Mouse (Mus musculus) kidney, postnatal 25 days (tissue): ENCODE data around the gene Zfp961.
"Not testable (repeated sequence)": the region's sequence is repeated elsewhere in the genome, so short reads cannot be mapped to it uniquely, and the experiment has no call there.

Source experiments
- DNase-seq, 2 experiments: peaks; one replicate each; pipeline ENCODE4 v3.0.0; 2021; ENCODE audit warnings: mixed read lengths in 2 of 2

Gene Zfp961

GRCm38 (mm10) chr8:71950482-71951221, at the start of gene Zfp961:
Gene Zfp961, plus strand, starts transcription at chr8:71951038.
- DNase-seq: peak; percentile 100

- not testable (repeated sequence) for DNase-seq
Measured at GRCm38 (mm10) chr8:71903084-71903483, 47.8 kb upstream of the Zfp961 start.

- no peak for DNase-seq
Measured at GRCm38 (mm10) chr8:71906809-71907208, 44.0 kb upstream of the Zfp961 start.

GRCm38 (mm10) chr8:71907798-71908257, 43.0 kb upstream of the Zfp961 start:
- no peak for DNase-seq

GRCm38 (mm10) chr8:71908309-71909261, 42.3 kb upstream of the Zfp961 start, which contains the start of the genes Zfp882 and Zfp617:
Gene Zfp882, plus strand, starts transcription at chr8:71908608.
Gene Zfp617, plus strand, starts transcription at chr8:71908635.
- peak; percentile 92 to 94 for DNase-seq

- DNase-seq: no peak
Measured at GRCm38 (mm10) chr8:71912286-71912685, 38.6 kb upstream of the Zfp961 start.

- DNase-seq: peak; percentile 96 to 99
Measured at GRCm38 (mm10) chr8:71922567-71923401, 28.1 kb upstream of the Zfp961 start.

GRCm38 (mm10) chr8:71925791-71926190, 25.0 kb upstream of the Zfp961 start:
- DNase-seq: no peak

GRCm38 (mm10) chr8:71926551-71926950, 24.3 kb upstream of the Zfp961 start:
- DNase-seq: peak; percentile 2 to 52

GRCm38 (mm10) chr8:71927779-71928178, 23.1 kb upstream of the Zfp961 start:
- DNase-seq: no peak

- DNase-seq: not testable (repeated sequence)
Measured at GRCm38 (mm10) chr8:71938037-71938436, 12.8 kb upstream of the Zfp961 start.

GRCm38 (mm10) chr8:71940293-71941208, 10.3 kb upstream of the Zfp961 start:
- DNase-seq: no peak

GRCm38 (mm10) chr8:71941776-71942175, 9.1 kb upstream of the Zfp961 start:
- no peak for DNase-seq

- DNase-seq: no peak
Measured at GRCm38 (mm10) chr8:71948624-71949023, 2.2 kb upstream of the Zfp961 start.

- DNase-seq: no peak
Measured at GRCm38 (mm10) chr8:71951436-71952161, 761 bp downstream of the Zfp961 start.

GRCm38 (mm10) chr8:71952489-71952888, 1.7 kb downstream of the Zfp961 start:
- DNase-seq: no peak

- DNase-seq: not testable (repeated sequence)
Measured at GRCm38 (mm10) chr8:71952961-71953700, 2.3 kb downstream of the Zfp961 start.

GRCm38 (mm10) chr8:71954666-71955065, 3.8 kb downstream of the Zfp961 start:
- DNase-seq: no peak

- no peak for DNase-seq
Measured at GRCm38 (mm10) chr8:71960483-71960882, 9.6 kb downstream of the Zfp961 start.

GRCm38 (mm10) chr8:71961796-71962195, 11.0 kb downstream of the Zfp961 start:
- DNase-seq: no peak
